Mouse (Mus musculus) embryonic stem cell, embryonic (primary cell): Measurements from ENCODE around the gene Per2.

Experiments used
- CTCF ChIA-PET, 4 experiments: fragments of 300-600 bp in 2 of 4; fragments of 350-600 bp in 2 of 4; sonication (Branson Sonifier 250); formaldehyde crosslinking; loops; one replicate each; lab custom pipeline; 2022; ENCODE audit warnings: inconsistent platforms in 2 of 4; lab: Charles Lee
- POLR2A ChIA-PET, 4 experiments: fragments of 300-600 bp in 2 of 4; fragments of 350-600 bp in 2 of 4; sonication (Branson Sonifier 250); formaldehyde crosslinking; loops; one replicate each; lab custom pipeline; 2022; ENCODE audit warnings: antibody characterized with exemption in 4 of 4, inconsistent platforms in 1 of 4; lab: Charles Lee

Gene Per2

DNA sequence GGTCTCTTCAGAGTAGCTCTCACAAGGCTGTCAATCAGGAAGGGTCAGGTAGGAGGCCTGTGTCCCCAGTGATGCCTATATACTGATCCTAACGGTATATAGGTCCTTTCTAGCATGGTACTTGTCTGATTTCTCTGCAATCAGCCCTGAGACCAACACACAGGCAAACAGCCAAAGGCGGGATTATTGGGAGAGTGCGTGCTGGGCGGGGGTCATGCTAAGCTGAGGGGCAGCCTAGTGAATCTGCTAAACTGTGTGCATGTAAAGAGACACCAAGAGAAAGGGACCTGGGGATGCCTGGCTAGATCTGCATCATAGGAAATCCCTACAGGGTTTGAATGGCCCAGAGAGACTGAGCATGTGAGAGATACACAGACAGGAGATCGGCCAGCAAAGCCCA is 43.8 kb downstream of the Per2 start:
- CTCF ChIA-PET, result no interaction called here
- POLR2A ChIA-PET, result interaction anchor here in 1 of 4 experiments (0.7 kb wide), 1 partner anchor 194 kb away, joined by 12 read pairs; no protein-coding TSS in a partner anchor

DNA sequence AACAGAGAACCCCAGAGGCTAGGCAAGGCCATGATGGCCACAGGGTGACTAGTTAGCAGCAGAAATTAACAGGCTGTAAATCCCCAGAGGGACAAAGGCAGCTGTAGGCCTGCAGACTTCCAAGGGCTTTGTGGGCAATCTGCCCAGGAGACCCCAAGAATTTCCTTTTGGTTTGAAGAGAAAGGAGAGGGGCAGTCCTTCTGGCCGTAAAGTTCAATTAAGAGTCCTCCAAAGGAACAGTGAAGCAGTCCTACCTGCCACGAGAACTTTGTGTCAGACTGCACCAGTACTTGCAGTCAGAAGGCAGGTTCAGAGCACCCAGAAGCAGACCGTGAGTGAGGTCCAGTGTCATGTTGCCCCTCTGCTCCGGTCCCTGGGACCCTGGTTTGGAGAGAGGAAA is 44.2 kb downstream of the Per2 start:
- ChIA-PET CTCF (interaction anchor here in 1 of 4 experiments (1.2 kb wide), 1 partner anchor 16 kb away, joined by 4 read pairs; no protein-coding TSS in a partner anchor), POLR2A (interaction anchor here in 2 of 4 experiments (0.7 to 2.9 kb wide), 4 partner anchors 16 to 1059 kb away, joined by 4 to 15 read pairs (median 12); partner anchors contain the start of genes Ilkap (in 1 of the 2), Ndufa10 (in 1 of the 2) and Ube2f (in 1 of the 2))

DNA sequence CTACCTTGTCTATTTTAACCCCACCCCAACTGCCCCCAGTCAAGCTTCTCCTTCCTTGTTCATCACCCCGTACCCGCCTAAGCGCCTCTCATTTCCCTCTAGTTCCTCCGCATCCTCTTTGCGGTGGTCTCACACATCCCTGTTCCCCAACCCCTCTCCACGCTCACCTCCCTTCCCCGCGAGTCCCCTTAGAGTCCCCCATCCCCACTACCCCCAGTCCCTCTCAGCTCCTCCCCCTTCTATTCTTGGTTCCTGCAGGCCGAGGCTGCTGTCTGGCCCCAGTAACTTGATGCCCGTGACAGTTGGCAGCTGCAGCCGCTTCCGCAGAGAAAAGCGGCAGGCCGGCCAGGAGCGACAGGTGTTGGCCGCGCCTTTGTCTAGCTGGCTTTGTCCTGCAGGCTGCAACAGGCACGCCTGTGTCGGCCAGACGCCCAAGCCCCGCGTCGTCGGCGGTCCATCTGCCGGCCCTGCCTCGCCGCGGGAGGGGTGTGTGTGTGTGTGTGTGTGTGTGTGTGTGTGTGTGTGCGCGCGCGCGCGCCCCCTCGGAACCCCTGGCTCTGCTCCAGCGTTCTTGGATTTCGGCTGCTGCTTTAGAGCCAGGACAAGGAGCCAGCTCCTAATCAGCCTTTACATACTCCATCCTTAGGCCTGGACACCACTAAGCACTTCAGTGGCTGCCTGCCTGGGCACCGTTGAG is 45.1 kb downstream of the Per2 start, which contains the start of gene Hes6:
Gene Hes6 (minus strand): TSS at position 141 of the 697 bp plus-strand sequence.
- POLR2A ChIA-PET, result interaction anchor here in 3 of 4 experiments (0.6 to 3.6 kb wide), 46 partner anchors 9 to 1060 kb away, joined by 3 to 25 read pairs (median 4); partner anchors contain the start of genes Erfe (in 2 of the 3), Asb1 (in 1 of the 3), Ilkap (in 1 of the 3) and Klhl30 (in 1 of the 3)
- CTCF ChIA-PET, result interaction anchor here (0.5 to 2.2 kb wide), 9 partner anchors 14 to 539 kb away, joined by 3 to 11 read pairs (median 3); partner anchors contain the start of gene Erfe (in 1 of the 4)

DNA sequence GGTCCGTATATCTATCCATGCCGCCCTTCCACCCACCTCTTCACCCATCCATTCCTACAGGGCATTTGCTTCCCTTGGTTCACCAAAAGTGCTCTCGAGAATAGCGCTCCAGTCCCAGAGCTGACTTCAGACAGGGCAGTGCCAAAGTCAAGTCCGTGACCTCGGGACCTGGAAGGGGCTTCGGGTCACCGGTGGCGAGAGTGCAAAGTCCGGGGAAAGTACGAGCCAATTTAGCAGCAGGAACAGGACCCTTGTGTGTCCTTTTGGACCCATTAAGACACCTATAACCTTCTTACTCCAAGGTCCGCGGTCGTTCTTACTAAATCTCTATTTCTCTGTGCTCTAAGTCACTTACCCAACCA is 45.6 kb downstream of the Per2 start:
- CTCF ChIA-PET, result interaction anchor here (0.5 to 2.2 kb wide), 7 partner anchors 17 to 820 kb away, joined by 3 to 11 read pairs (median 3); partner anchors contain the start of gene Erfe (in 1 of the 4)

DNA sequence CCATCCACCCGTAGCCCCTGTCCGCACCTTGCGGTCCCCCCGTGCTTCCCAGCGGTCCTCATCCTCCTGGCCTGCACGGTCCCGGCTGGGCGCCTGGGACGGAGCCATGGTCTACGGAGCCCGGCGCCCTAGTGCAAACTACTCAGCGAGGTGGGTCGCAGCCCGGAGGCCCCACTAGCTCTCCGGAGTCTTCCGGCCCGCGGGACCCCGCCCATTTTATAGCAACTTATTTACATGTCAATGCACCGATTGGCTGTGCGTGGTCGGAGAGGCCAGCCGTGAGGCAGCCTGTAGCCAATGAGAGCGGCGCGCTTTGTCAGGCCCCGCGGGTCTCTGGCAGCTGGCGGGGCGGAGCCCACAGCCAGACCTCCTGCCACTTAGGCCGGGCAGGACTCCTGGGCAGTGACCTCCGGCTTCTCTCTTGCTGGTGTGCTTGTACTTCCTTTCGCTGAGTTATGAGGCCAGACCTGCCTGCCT is 46.1 kb downstream of the Per2 start:
- CTCF ChIA-PET, result interaction anchor here (0.6 to 2.2 kb wide), 7 partner anchors 12 to 820 kb away, joined by 3 to 11 read pairs (median 3); partner anchors contain the start of gene Erfe (in 1 of the 4)
- POLR2A ChIA-PET, result interaction anchor here in 3 of 4 experiments (0.5 to 3.6 kb wide), 51 partner anchors 8 to 1505 kb away, joined by 3 to 25 read pairs (median 4); partner anchors contain the start of genes Ilkap (in 3 of the 3), Erfe (in 2 of the 3), Traf3ip1 (in 2 of the 3) and Asb1 (in 1 of the 3)

More for the DNA sequence above, 45.6 kb downstream of the Per2 start:
- POLR2A ChIA-PET, result interaction anchor here in 3 of 4 experiments (0.5 to 3.6 kb wide), 51 partner anchors 8 to 1504 kb away, joined by 3 to 25 read pairs (median 4); partner anchors contain the start of genes Ilkap (in 3 of the 3), Erfe (in 2 of the 3), Traf3ip1 (in 2 of the 3) and Asb1 (in 1 of the 3)

DNA sequence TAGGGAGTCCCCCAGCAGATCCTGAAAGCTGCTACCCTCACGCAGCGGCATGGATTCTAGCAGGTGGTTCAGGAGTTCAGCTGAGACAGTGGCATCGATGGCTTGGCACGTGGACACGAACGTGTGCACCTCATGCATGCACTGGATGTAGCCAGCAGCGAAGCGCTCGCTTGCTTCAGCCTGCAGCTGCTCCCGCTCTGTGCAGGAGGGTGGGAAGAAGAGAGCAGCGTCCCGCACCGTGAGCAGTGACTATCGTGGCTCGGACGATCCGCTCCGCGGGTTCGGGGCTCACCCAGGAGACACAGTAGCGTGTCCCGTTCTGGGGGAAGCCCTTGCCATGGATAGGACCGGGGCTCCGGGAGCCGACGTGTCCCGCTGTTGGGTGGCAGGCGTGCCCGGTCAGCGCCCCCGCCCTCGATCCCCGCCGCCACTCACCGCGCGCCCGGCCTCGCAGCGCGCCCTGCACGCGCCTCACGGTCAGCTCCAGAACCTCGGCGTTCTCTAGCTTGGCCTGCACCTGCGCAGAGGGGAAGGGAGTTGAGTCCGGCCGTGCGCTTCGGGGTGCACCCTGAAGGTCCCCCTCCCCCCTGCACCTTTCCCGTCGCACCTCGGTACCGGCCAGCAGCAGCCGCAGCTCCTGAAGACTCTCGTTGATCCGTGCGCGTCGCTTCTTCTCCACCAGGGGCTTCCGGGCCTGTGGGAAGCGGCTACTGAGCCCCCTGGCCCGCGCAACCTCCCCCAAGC is 46.7 kb downstream of the Per2 start:
- POLR2A ChIA-PET, result interaction anchor here in 3 of 4 experiments (0.6 to 3.6 kb wide), 46 partner anchors 8 to 1505 kb away, joined by 3 to 25 read pairs (median 4); partner anchors contain the start of genes Ilkap (in 3 of the 3), Erfe (in 2 of the 3), Traf3ip1 (in 2 of the 3) and Asb1 (in 1 of the 3)
- CTCF ChIA-PET, result interaction anchor here in 3 of 4 experiments (0.5 to 2.2 kb wide), 6 partner anchors 13 to 318 kb away, joined by 3 to 11 read pairs (median 3); partner anchors contain the start of gene Erfe (in 1 of the 3)

DNA sequence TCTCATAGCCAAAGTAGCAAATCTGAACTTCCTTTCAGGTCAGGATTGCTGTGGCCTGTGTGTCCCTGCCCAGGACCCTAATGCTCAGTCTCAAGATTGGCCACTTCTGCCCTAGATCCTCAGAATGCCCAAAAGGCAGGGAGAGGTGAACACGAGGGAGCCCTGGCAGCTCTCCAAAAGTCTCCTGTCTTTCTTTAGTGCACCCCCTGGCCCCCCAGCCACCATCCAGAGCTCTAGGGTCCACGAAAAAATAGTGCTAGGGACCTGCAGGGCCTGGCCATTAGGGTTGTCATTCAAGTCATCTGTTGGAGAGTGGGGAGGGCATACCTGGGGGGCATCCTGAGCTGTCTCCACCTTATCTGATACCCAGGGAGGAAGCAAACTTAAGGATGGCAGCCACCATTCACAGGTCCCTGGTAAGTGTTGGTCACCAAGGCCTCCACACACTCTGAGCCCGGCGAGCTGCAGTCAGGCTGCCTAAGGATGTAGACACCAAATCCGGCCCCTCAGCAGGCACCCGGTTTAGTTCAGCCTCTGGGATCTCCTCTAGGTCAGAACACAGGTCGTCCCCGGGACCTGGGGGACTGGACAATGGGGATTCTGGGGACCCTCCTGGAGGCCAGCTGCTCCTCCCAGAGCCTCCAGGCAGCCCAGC is 47.4 kb downstream of the Per2 start:
- ChIA-PET CTCF (interaction anchor here in 1 of 4 experiments (0.5 kb wide), 1 partner anchor 183 kb away, joined by 3 read pairs; no protein-coding TSS in a partner anchor), POLR2A (interaction anchor here in 3 of 4 experiments (0.8 to 3.6 kb wide), 11 partner anchors 8 to 551 kb away, joined by 3 to 25 read pairs (median 5); partner anchors contain the start of genes Ilkap (in 2 of the 3) and Erfe (in 1 of the 3))

DNA sequence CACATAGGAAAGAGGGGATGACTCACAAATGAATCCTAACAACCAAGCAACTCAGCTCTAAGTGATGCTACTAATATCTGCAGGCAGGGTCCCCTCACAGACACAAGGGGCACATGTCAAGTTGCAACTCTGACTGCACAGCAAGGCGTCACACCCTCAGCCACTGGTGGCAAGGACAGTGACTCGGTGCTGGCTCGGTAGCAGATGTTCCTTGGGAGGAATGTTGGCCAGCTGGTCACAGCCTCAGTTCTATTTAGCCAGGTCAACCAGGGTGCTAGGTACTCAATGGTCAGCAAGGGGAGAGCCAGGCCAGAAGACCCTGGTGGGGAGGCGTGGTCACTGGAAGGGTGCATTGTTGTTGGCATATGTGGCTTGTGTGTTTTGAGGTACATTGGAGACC is 51.3 kb downstream of the Per2 start:
- CTCF ChIA-PET, result no interaction called here

DNA sequence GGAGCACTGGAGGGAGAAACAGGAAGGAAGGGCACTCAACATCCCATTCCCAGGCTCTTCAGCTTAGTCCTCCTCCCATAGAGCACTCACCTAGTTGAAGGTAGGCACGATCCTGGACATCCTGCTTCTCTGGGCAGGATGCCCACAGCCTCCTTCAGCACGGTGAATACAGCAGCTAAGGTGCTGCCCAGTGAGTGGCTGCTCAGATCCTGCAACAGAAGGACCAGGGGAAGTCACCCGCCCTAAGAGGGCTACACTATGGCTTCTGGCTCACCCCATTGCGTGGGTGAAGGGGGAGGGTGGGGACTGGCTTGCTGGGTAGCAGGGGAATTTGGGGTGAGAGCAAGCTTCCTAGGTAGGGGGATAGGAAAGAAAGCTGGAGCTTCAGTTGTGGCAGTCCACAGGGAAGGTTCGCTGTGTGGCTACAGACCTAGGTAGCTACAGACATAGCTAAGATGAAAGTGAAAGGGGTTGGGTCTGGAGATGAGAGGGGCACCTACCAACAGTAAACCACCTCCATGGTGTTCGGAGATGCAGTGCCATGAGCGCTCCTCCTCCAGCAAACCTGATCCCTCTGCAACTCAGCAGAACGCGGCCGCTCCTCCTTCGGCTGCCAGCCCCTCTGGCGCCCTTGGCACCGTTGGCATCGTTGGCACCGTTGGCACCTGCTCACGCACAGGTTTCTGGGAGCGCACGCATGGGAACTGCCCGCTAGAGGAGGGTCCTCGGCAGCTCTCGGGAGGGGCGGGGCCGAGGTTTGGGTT is 53.5 kb downstream of the Per2 start:
- ChIA-PET POLR2A (interaction anchor here in 2 of 4 experiments (1.9 kb wide), 2 partner anchors 8 kb away, joined by 6 to 11 read pairs; partner anchors contain the start of gene Hes6 (in 2 of the 2)), CTCF (no interaction called here)

More for the DNA sequence above, 51.3 kb downstream of the Per2 start:
- POLR2A ChIA-PET, result interaction anchor here in 2 of 4 experiments (1.4 to 2.3 kb wide), 3 partner anchors 9 to 22 kb away, joined by 3 to 6 read pairs (median 5); no protein-coding TSS in a partner anchor

DNA sequence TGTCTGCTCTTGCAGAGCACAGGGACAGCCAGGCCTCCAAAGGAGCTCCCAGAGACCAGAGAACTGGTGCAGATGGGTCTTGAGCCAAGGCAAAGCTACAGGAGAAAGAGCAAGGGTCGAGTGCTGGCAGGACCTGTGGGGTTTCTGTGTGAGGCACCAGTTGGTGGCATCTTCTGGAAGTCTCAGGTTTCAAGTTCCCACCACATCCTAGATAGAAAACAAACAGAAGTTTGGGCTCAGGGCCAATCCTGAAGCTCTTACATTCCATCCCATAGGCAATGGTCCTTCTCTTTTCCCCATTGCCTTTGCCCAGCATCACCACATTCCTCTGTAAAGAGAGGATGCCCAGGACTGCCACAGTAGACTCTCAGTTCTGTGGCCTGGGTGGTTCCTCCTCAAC is 54.1 kb downstream of the Per2 start:
- ChIA-PET POLR2A (interaction anchor here in 2 of 4 experiments (1.9 to 2.1 kb wide), 3 partner anchors 7 to 9 kb away, joined by 5 to 11 read pairs (median 6); partner anchors contain the start of gene Hes6 (in 2 of the 2)), CTCF (no interaction called here)

DNA sequence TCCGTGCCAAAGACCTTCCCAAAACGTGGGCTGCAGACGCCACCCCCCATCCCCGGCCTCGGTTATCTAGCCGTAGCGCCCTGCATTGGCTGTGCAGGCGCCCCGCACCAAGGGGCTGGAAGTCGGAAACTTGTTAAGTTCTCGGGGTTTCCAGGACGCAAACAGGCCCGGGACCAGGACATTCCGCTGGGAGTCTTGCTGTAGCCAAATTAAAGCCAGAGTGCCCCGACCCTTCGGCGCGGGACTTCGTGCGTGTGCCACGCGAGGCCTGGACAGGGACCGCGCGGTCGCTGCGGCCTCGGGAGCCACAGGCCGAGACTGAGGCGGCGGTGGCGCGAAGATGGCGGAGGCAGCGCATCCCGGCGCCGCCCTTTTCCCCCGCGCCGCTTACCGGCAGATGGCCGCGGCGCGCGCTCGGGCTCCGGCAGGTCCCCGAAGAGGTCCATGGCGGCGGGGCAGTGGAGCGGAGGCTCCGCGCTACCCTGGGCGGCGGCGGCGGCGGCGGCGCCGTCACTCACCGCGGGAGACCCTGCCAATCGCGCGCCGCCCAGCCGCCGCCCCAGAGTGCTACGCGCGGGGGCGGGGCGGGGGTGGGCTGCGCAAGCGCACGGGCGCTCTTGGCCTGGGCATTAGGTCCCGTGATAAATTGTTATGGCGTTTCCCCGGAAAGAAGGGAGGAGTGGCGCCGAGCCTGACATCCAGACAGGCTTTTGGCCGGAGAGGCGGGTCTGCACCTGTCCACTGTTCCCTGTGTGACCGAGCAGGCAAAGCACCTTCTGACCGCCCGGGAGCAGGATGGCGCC is 60.7 kb downstream of the Per2 start, which contains the start of gene Ilkap:
Gene Ilkap (minus strand): TSS at position 556 of the 803 bp plus-strand sequence.
- CTCF ChIA-PET, result interaction anchor here in 1 of 4 experiments (0.5 kb wide), 1 partner anchor 292 kb away, joined by 3 read pairs; no protein-coding TSS in a partner anchor
- POLR2A ChIA-PET, result interaction anchor here in 3 of 4 experiments (0.8 to 2.0 kb wide), 8 partner anchors 10 to 147 kb away, joined by 3 to 13 read pairs (median 4); partner anchors contain the start of gene Hes6 (in 2 of the 3)

DNA sequence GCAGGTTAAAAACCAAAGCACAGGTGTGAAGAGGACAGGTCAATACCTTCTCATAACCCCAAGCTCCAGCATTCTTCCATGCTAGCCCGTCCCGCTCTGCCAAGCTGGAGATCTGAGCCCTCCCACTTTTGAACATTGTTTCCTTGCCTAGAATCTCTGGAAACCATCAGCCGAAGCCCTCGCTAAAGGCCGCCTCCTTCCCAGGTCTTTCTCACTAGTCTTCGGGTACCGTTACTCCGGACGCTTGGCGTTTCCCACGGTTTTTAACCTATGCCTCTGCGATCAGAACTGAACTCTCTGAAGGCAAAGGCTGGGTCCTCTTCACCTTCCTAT is 61.2 kb downstream of the Per2 start:
- POLR2A ChIA-PET, result interaction anchor here in 3 of 4 experiments (0.6 to 2.0 kb wide), 5 partner anchors 9 to 1351 kb away, joined by 3 to 8 read pairs (median 3); partner anchors contain the start of gene Hes6 (in 2 of the 3)
- CTCF ChIA-PET, result interaction anchor here in 1 of 4 experiments (0.5 kb wide), 1 partner anchor 292 kb away, joined by 3 read pairs; no protein-coding TSS in a partner anchor

DNA sequence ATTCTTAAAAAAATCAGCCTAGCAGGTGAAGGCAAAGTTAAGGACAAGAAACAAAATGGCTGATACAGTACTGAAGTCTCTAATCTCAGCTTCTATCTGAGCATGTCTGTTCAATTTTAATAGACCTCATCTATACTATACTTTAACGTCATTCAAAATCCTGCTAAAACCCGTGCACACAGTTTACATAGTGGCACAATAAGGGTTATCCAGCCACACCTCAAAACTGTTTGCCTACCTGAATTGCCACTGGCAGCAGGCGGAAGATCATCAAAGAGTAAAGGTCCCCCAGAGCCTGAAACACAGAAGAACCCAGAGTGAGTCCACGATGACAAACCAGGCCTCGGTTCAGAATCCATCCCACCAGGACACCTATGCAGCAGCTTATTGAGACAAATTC is 68.8 kb downstream of the Per2 start:
- CTCF ChIA-PET, result no interaction called here
- POLR2A ChIA-PET, result interaction anchor here in 3 of 4 experiments (0.7 to 1.4 kb wide), 6 partner anchors 9 to 526 kb away, joined by 3 to 4 read pairs (median 4); partner anchors contain the start of gene Erfe (in 1 of the 3)

DNA sequence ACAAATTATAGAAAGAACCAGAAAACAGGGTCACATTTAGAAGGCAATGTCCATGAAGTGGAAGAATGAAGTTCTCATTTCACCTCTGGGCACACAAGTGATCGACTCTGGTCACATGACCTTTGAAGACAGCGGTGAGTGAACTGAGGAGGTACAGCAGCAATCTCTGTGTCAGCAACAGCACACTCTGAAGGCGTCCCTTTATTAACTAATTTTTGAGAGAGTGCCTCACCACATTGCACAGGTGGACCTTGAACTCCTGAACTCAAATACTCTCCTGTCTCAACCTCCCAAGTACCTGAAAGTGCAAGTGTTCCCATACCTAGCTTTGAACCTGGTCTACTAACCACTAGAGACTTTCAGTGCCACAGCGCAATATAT is 78.0 kb downstream of the Per2 start:
- ChIA-PET POLR2A (interaction anchor here in 3 of 4 experiments (1.2 to 4.6 kb wide), 4 partner anchors 10 to 15 kb away, joined by 3 to 22 read pairs (median 6); partner anchors contain the start of gene Erfe (in 2 of the 3)), CTCF (interaction anchor here in 3 of 4 experiments (0.6 to 1.7 kb wide), 4 partner anchors 15 to 408 kb away, joined by 3 to 5 read pairs (median 4); partner anchors contain the start of genes Erfe (in 1 of the 3) and Klhl30 (in 1 of the 3))
